Mouse (Mus musculus): Measurements from ENCODE around the gene Psph. TPM values are rescaled to one million over a fixed set of nuclear protein-coding genes. Genes with fewer than 3 reads are reported as not detected.
"Not testable (repeated sequence)": the region's sequence is repeated elsewhere in the genome, so short reads cannot be mapped to it uniquely, and the experiment has no call there.

Psph gene
- 43.4 and 46.6 TPM in 2 replicates for polyA plus RNA-seq (2015; fragmentation: Nextera tagmentation; extraction: Ambion mirVana)

GRCm38 (mm10) chr5:129786818-129787790 lies at the start of gene Psph:
TSS of gene Psph (minus strand) at chr5:129787449.
- Histone ChIP-seq H3K36me3 (ENCODE audit: control insufficient read depth, insufficient read depth, low read length) (peaks cover 20% of the 10 kb centered on the region), H3K4me3 (replicated peaks; ENCODE audit: low read length) (peak within 1 kb of the TSS; percentile 84), H3K27ac (ENCODE audit: low read length) (peak within 1 kb of the TSS; percentile 100), H3K4me1 (ENCODE audit: control insufficient read depth, insufficient read depth, low read length) (peaks cover 14% of the 10 kb centered on the region), H3K27me3 (ENCODE audit: control insufficient read depth, insufficient read depth, low read length) (no peaks in the 10 kb centered on the region), H3K4me2 (ENCODE audit: low read depth, low read length) (peak within 1 kb of the TSS; percentile 91), H3K9ac (ENCODE audit: low read length) (peak within 1 kb of the TSS; percentile 90), H3K9me3 (replicated peaks; ENCODE audit: control insufficient read depth, low read length) (no peaks in the 10 kb centered on the region)
- under 1% methylated on average over 73 of the region's 73 CpGs for WGBS
- peak; percentile 100 for ATAC-seq (ENCODE audit: insufficient read depth, low FRiP score)

- Histone ChIP-seq H3K36me3 (ENCODE audit: control insufficient read depth, insufficient read depth, low read length) (peaks cover 34% of the 10 kb centered on the region), H3K4me1 (ENCODE audit: control insufficient read depth, insufficient read depth, low read length) (peaks cover 14% of the 10 kb centered on the region)
- not testable (repeated sequence) for H3K4me2 ChIP-seq (ENCODE audit: low read depth, low read length); H3K9ac ChIP-seq (ENCODE audit: low read length); H3K27me3 ChIP-seq (ENCODE audit: control insufficient read depth, insufficient read depth, low read length); ATAC-seq (ENCODE audit: insufficient read depth, low FRiP score); H3K27ac ChIP-seq (ENCODE audit: low read length); H3K4me3 ChIP-seq (replicated peaks; ENCODE audit: low read length); H3K9me3 ChIP-seq (replicated peaks; ENCODE audit: control insufficient read depth, low read length)
- 92% methylated on average over 7 of the region's 8 CpGs for WGBS
Observed at GRCm38 (mm10) chr5:129790591-129790990, 3.3 kb upstream of the Psph start.

GRCm38 (mm10) chr5:129787818-129788593 lies 757 bp upstream of the Psph start:
- H3K4me3 ChIP-seq (replicated peaks; ENCODE audit: low read length), result peak overlapping the region; percentile 84
- ATAC-seq (ENCODE audit: insufficient read depth, low FRiP score), result no peak
- peaks cover 21% of the 10 kb centered on the region for H3K36me3 ChIP-seq (ENCODE audit: control insufficient read depth, insufficient read depth, low read length)
- no peaks in the 10 kb centered on the region for H3K27me3 ChIP-seq (ENCODE audit: control insufficient read depth, insufficient read depth, low read length)
- peak overlapping the region; percentile 90 for H3K9ac ChIP-seq (ENCODE audit: low read length)
- no peaks in the 10 kb centered on the region for H3K9me3 ChIP-seq (replicated peaks; ENCODE audit: control insufficient read depth, low read length)
- peaks cover 14% of the 10 kb centered on the region for H3K4me1 ChIP-seq (ENCODE audit: control insufficient read depth, insufficient read depth, low read length)
- WGBS, result 10% methylated on average over 11 of the region's 11 CpGs
- peak overlapping the region; percentile 91 for H3K4me2 ChIP-seq (ENCODE audit: low read depth, low read length)
- peak overlapping the region; percentile 84 for H3K27ac ChIP-seq (ENCODE audit: low read length)

- 69% methylated on average over 6 of the region's 6 CpGs for WGBS
- no peak for ATAC-seq (ENCODE audit: insufficient read depth, low FRiP score)
- H3K9ac ChIP-seq (ENCODE audit: low read length), result peak overlapping the region; percentile 90
Observed at GRCm38 (mm10) chr5:129786161-129786560, 1.1 kb downstream of the Psph start.

GRCm38 (mm10) chr5:129785235-129785870 lies 1.9 kb downstream of the Psph start:
- Histone ChIP-seq H3K36me3 (ENCODE audit: control insufficient read depth, insufficient read depth, low read length) (peaks cover 14% of the 10 kb centered on the region), H3K9ac (ENCODE audit: low read length) (no peak overlapping the region), H3K9me3 (replicated peaks; ENCODE audit: control insufficient read depth, low read length) (no peaks in the 10 kb centered on the region), H3K4me2 (ENCODE audit: low read depth, low read length) (no peak overlapping the region), H3K4me1 (ENCODE audit: control insufficient read depth, insufficient read depth, low read length) (peaks cover 14% of the 10 kb centered on the region), H3K27ac (ENCODE audit: low read length) (no peak overlapping the region), H3K27me3 (ENCODE audit: control insufficient read depth, insufficient read depth, low read length) (no peaks in the 10 kb centered on the region), H3K4me3 (replicated peaks; ENCODE audit: low read length) (no peak overlapping the region)
- 85% methylated on average over 5 of the region's 5 CpGs for WGBS
- no peak for ATAC-seq (ENCODE audit: insufficient read depth, low FRiP score)

More at GRCm38 (mm10) chr5:129786161-129786560, 1.1 kb downstream of the Psph start:
- Histone ChIP-seq H3K9me3 (replicated peaks; ENCODE audit: control insufficient read depth, low read length) (no peaks in the 10 kb centered on the region), H3K27me3 (ENCODE audit: control insufficient read depth, insufficient read depth, low read length) (no peaks in the 10 kb centered on the region), H3K27ac (ENCODE audit: low read length) (peak overlapping the region; percentile 100), H3K4me1 (ENCODE audit: control insufficient read depth, insufficient read depth, low read length) (peaks cover 14% of the 10 kb centered on the region), H3K4me3 (replicated peaks; ENCODE audit: low read length) (peak overlapping the region; percentile 84), H3K4me2 (ENCODE audit: low read depth, low read length) (peak overlapping the region; percentile 67), H3K36me3 (ENCODE audit: control insufficient read depth, insufficient read depth, low read length) (peaks cover 16% of the 10 kb centered on the region)

- H3K27ac ChIP-seq (ENCODE audit: low read length), result no peak overlapping the region
- ATAC-seq (ENCODE audit: insufficient read depth, low FRiP score), result no peak
- H3K4me1 ChIP-seq (ENCODE audit: control insufficient read depth, insufficient read depth, low read length), result 0 out of 2 replicates have a peak, but pooled peaks cover 3% of the 10 kb centered on the region
- no peak overlapping the region for H3K9ac ChIP-seq (ENCODE audit: low read length)
- 38% methylated on average over 3 of the region's 3 CpGs for WGBS
- H3K9me3 ChIP-seq (replicated peaks; ENCODE audit: control insufficient read depth, low read length), result no peaks in the 10 kb centered on the region
- no peaks in the 10 kb centered on the region for H3K36me3 ChIP-seq (ENCODE audit: control insufficient read depth, insufficient read depth, low read length)
- H3K4me3 ChIP-seq (replicated peaks; ENCODE audit: low read length), result no peak overlapping the region
- no peak overlapping the region for H3K4me2 ChIP-seq (ENCODE audit: low read depth, low read length)
- H3K27me3 ChIP-seq (ENCODE audit: control insufficient read depth, insufficient read depth, low read length), result no peaks in the 10 kb centered on the region
Observed at GRCm38 (mm10) chr5:129782211-129782610, 5.0 kb downstream of the Psph start.

- Histone ChIP-seq H3K27ac (ENCODE audit: low read length) (no peak overlapping the region), H3K36me3 (ENCODE audit: control insufficient read depth, insufficient read depth, low read length) (no peaks in the 10 kb centered on the region), H3K9ac (ENCODE audit: low read length) (no peak overlapping the region), H3K4me2 (ENCODE audit: low read depth, low read length) (no peak overlapping the region), H3K27me3 (ENCODE audit: control insufficient read depth, insufficient read depth, low read length) (no peaks in the 10 kb centered on the region), H3K9me3 (replicated peaks; ENCODE audit: control insufficient read depth, low read length) (no peaks in the 10 kb centered on the region), H3K4me3 (replicated peaks; ENCODE audit: low read length) (no peak overlapping the region), H3K4me1 (ENCODE audit: control insufficient read depth, insufficient read depth, low read length) (0 out of 2 replicates have a peak, but pooled peaks cover 3% of the 10 kb centered on the region)
- WGBS, result 92% methylated on average over 3 of the region's 3 CpGs
- no peak for ATAC-seq (ENCODE audit: insufficient read depth, low FRiP score)
Observed at GRCm38 (mm10) chr5:129780131-129780530, 7.1 kb downstream of the Psph start.

- Histone ChIP-seq H3K4me2 (ENCODE audit: low read depth, low read length) (peak overlapping the region; percentile 91), H3K9me3 (replicated peaks; ENCODE audit: control insufficient read depth, low read length) (no peaks in the 10 kb centered on the region), H3K4me3 (replicated peaks; ENCODE audit: low read length) (peak overlapping the region; percentile 63), H3K27ac (ENCODE audit: low read length) (peak overlapping the region; percentile 22; the same call in 1 of the 2 replicates), H3K4me1 (ENCODE audit: control insufficient read depth, insufficient read depth, low read length) (0 out of 2 replicates have a peak, but pooled peaks cover 3% of the 10 kb centered on the region), H3K9ac (ENCODE audit: low read length) (peak overlapping the region; percentile 76), H3K36me3 (ENCODE audit: control insufficient read depth, insufficient read depth, low read length) (no peaks in the 10 kb centered on the region), H3K27me3 (ENCODE audit: control insufficient read depth, insufficient read depth, low read length) (no peaks in the 10 kb centered on the region)
- peak; percentile 92 for ATAC-seq (ENCODE audit: insufficient read depth, low FRiP score)
- under 1% methylated on average over 32 of the region's 32 CpGs for whole genome bisulfite sequencing
Observed at GRCm38 (mm10) chr5:129778996-129779716, 8.1 kb downstream of the Psph start.
